Mouse (Mus musculus): ENCODE measurements around the gene Gfral. TPM values are rescaled to one million over a fixed set of nuclear protein-coding genes. Genes with fewer than 3 reads are reported as not detected.

Gene Gfral
- polyA plus RNA-seq, 1 experiment from 2014 or later: not detected

DNA sequence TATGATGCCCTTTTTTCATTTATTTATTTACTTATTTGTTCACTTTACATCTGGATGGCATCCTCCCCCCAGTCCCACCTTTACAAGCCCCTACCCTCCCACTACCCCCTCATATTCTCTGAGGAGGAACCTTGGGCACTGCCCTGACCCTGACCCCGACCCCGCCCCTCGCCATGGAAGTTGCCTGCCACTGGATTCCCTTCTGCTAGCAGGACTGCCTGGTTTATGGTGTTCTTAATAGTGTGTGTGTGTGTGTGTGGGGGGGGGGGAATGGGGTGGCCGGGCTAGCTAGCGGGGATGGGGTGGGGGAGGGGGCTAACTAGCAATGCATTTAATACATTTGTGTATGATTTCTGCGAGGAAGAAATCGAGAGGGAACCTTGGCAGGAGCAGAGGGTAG, 21.4 kb upstream of the Gfral start:
- Histone ChIP-seq H3K9me3 (ENCODE audit: control insufficient read depth, low read length) (no peaks in the 10 kb centered on the region), H3K4me2 (ENCODE audit: low read length) (no peak overlapping the region), H3K4me3 (replicated peaks; ENCODE audit: low read depth, low read length) (no peak overlapping the region), H3K27ac (replicated peaks; ENCODE audit: low read depth, low read length) (no peak overlapping the region), H3K4me1 (ENCODE audit: control insufficient read depth, insufficient read depth, low read length) (peaks cover 4% of the 10 kb centered on the region; the same call in 1 of the 2 replicates), H3K36me3 (ENCODE audit: control insufficient read depth, insufficient read depth, low read length) (no peaks in the 10 kb centered on the region), H3K27me3 (ENCODE audit: control insufficient read depth, insufficient read depth, low read length) (no peaks in the 10 kb centered on the region), H3K9ac (replicated peaks; ENCODE audit: low read length) (no peak overlapping the region)
- DNase-seq (no peak), ATAC-seq (ENCODE audit: low FRiP score, low TSS enrichment) (peak; percentile 47; the same call in 1 of the 2 replicates)
- 66% methylated on average over 7 of the region's 7 CpGs for WGBS

DNA sequence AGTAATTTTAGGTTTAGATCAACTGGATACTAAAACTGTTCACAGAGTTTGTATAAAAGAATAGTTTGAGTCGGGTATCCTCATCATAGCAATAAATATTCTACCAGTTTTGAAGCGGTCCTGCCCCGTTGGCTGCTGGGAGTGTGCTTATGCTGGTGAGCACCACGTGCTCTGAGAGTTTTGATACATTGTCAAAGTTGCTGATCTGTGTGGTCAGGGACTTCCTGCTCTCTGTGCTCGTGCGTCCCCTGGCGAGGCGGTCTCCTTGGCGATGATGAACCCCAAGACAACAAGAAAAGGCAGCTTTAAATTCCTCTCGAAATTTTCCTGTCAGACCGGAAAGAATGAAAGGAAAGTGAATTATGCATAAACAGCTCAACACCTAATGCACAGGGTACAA, 16.9 kb upstream of the Gfral start:
- Histone ChIP-seq H3K9me3 (ENCODE audit: control insufficient read depth, low read length) (no peaks in the 10 kb centered on the region), H3K4me2 (ENCODE audit: low read length) (0 out of 2 replicates have a peak overlapping the region, but pooled peaks have one; percentile 5), H3K4me1 (ENCODE audit: control insufficient read depth, insufficient read depth, low read length) (no peaks in the 10 kb centered on the region), H3K27ac (replicated peaks; ENCODE audit: low read depth, low read length) (no peak overlapping the region), H3K9ac (replicated peaks; ENCODE audit: low read length) (no peak overlapping the region), H3K36me3 (ENCODE audit: control insufficient read depth, insufficient read depth, low read length) (no peaks in the 10 kb centered on the region), H3K4me3 (replicated peaks; ENCODE audit: low read depth, low read length) (no peak overlapping the region), H3K27me3 (ENCODE audit: control insufficient read depth, insufficient read depth, low read length) (no peaks in the 10 kb centered on the region)
- DNase-seq: peak; percentile 19
- no peak for ATAC-seq (ENCODE audit: low FRiP score, low TSS enrichment)
- 32% methylated on average over 11 of the region's 11 CpGs for WGBS

DNA sequence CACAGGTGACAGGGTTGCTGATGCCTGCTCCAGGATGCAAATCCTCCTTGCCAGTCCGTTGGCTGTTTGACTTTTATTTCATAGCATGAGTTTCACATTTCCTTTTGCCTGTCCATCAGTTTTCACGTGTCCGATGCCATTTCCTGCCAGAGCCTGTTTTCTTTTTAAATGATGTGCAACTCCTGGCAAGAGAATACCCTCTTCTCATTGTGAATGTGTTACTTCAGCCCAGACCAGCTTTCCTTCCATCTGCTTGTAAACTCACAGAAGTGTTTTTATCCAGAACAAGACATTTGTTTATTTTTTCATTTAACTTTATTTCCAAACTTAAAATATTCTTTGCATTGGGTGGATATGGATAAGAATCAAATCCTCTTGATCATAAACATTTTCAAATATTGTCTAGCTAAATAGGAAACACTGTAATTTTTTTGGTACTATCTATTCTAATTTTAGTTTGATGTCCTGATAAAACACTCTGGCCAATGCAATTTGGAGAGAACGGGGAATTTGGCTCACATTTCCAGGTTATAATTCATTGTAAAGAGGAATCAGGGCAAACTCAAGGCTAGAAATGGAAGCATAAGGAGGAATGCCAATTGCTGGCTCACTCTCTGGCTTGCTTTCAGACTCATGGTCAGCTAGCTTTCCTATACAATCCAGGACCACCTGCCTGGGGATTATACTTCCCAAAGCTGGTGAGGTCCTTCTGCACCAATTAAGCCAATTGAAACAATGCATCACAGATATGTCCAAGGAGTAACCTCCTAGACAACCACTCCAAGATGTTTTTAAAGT, 3.9 kb upstream of the Gfral start:
- Histone ChIP-seq H3K27ac (replicated peaks; ENCODE audit: low read depth, low read length) (no peak overlapping the region), H3K4me2 (ENCODE audit: low read length) (no peak overlapping the region), H3K9me3 (ENCODE audit: control insufficient read depth, low read length) (no peaks in the 10 kb centered on the region), H3K9ac (replicated peaks; ENCODE audit: low read length) (no peak overlapping the region), H3K4me3 (replicated peaks; ENCODE audit: low read depth, low read length) (no peak overlapping the region), H3K27me3 (ENCODE audit: control insufficient read depth, insufficient read depth, low read length) (no peaks in the 10 kb centered on the region), H3K36me3 (ENCODE audit: control insufficient read depth, insufficient read depth, low read length) (no peaks in the 10 kb centered on the region), H3K4me1 (ENCODE audit: control insufficient read depth, insufficient read depth, low read length) (no peaks in the 10 kb centered on the region)
- no peak for DNase-seq
- WGBS: 83% methylated on average over 4 of the region's 4 CpGs
- ATAC-seq (ENCODE audit: low FRiP score, low TSS enrichment): no peak

DNA sequence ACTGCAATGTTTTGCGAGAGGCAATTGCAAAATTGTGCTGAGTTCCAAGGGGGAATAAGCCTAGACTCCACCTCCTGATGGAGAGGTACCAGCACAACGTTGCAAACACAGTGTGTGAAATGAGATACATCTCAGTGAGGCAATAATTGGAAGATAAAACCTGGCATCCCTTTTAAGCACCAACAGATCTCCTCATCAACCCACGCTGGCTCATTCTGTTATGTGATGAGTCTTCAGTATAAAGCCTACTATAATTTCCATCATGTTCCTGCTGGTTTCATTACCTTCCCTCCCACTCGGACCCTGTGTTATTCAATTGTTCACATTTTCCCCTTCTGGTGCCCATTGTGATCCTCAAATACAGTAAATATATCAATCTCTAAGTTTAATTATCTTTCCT, 1.2 kb upstream of the Gfral start:
- Histone ChIP-seq H3K9ac (replicated peaks; ENCODE audit: low read length) (no peak overlapping the region), H3K36me3 (ENCODE audit: control insufficient read depth, insufficient read depth, low read length) (no peaks in the 10 kb centered on the region), H3K4me3 (replicated peaks; ENCODE audit: low read depth, low read length) (no peak overlapping the region), H3K4me1 (ENCODE audit: control insufficient read depth, insufficient read depth, low read length) (no peaks in the 10 kb centered on the region), H3K27ac (replicated peaks; ENCODE audit: low read depth, low read length) (no peak overlapping the region), H3K27me3 (ENCODE audit: control insufficient read depth, insufficient read depth, low read length) (no peaks in the 10 kb centered on the region), H3K4me2 (ENCODE audit: low read length) (no peak overlapping the region), H3K9me3 (ENCODE audit: control insufficient read depth, low read length) (no peaks in the 10 kb centered on the region)
- no peak for ATAC-seq (ENCODE audit: low FRiP score, low TSS enrichment)
- 83% methylated on average over 4 of the region's 4 CpGs for WGBS
- DNase-seq: no peak

DNA sequence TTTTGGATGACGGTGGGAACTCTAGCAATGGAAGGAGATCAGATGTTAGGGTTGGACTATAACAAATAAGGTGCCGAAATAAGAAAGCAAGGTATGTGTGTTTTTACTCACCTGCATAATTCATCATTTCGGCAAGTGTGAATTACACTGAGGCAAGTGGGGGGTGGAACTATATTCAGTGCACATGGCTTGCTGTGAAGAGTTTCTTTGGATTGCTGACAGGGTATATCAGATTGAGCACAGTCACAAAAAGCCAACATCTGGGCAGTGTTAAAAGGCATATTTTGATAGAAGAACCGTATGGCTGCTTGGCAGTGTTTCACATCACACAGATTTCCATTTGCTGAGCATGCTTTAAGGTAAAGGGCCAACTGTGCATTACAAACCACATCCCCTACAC, 16.5 kb downstream of the Gfral start:
- Histone ChIP-seq H3K36me3 (ENCODE audit: control insufficient read depth, insufficient read depth, low read length) (no peaks in the 10 kb centered on the region), H3K27ac (replicated peaks; ENCODE audit: low read depth, low read length) (no peak overlapping the region), H3K9ac (replicated peaks; ENCODE audit: low read length) (no peak overlapping the region), H3K27me3 (ENCODE audit: control insufficient read depth, insufficient read depth, low read length) (no peaks in the 10 kb centered on the region), H3K4me2 (ENCODE audit: low read length) (no peak overlapping the region), H3K4me3 (replicated peaks; ENCODE audit: low read depth, low read length) (no peak overlapping the region), H3K4me1 (ENCODE audit: control insufficient read depth, insufficient read depth, low read length) (no peaks in the 10 kb centered on the region), H3K9me3 (ENCODE audit: control insufficient read depth, low read length) (no peaks in the 10 kb centered on the region)
- DNase-seq (no peak), ATAC-seq (ENCODE audit: low FRiP score, low TSS enrichment) (no peak)
- WGBS: 88% methylated on average over 4 of the region's 4 CpGs

DNA sequence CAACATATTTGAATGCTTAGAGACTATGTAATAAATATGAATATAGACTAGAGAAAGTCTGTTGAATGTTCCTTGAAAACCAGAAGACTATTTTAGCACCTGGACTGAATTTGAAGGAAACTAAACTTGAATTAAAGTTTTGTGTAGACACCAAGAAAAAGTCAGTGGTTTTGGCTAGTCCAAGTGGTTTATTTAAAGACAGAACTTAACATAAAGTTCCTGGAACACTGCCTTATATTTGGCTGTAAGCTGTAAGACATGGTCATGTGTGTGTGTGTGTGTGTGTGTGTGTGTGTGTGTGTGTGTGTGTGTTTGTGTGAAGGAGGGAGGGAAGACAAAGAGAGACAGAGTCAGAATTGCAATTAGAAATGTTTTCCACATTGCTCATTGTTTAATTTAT, 34.2 kb downstream of the Gfral start:
- H3K9me3 ChIP-seq (ENCODE audit: control insufficient read depth, low read length): no peaks in the 10 kb centered on the region
- no peak for DNase-seq
- no peak overlapping the region for H3K4me2 ChIP-seq (ENCODE audit: low read length)
- no peak for ATAC-seq (ENCODE audit: low FRiP score, low TSS enrichment)
- no peak overlapping the region for H3K4me3 ChIP-seq (replicated peaks; ENCODE audit: low read depth, low read length)
- no peak overlapping the region for H3K27ac ChIP-seq (replicated peaks; ENCODE audit: low read depth, low read length)
- H3K36me3 ChIP-seq (ENCODE audit: control insufficient read depth, insufficient read depth, low read length): no peaks in the 10 kb centered on the region
- H3K9ac ChIP-seq (replicated peaks; ENCODE audit: low read length): no peak overlapping the region
- no peaks in the 10 kb centered on the region for H3K27me3 ChIP-seq (ENCODE audit: control insufficient read depth, insufficient read depth, low read length)
- H3K4me1 ChIP-seq (ENCODE audit: control insufficient read depth, insufficient read depth, low read length): no peaks in the 10 kb centered on the region

DNA sequence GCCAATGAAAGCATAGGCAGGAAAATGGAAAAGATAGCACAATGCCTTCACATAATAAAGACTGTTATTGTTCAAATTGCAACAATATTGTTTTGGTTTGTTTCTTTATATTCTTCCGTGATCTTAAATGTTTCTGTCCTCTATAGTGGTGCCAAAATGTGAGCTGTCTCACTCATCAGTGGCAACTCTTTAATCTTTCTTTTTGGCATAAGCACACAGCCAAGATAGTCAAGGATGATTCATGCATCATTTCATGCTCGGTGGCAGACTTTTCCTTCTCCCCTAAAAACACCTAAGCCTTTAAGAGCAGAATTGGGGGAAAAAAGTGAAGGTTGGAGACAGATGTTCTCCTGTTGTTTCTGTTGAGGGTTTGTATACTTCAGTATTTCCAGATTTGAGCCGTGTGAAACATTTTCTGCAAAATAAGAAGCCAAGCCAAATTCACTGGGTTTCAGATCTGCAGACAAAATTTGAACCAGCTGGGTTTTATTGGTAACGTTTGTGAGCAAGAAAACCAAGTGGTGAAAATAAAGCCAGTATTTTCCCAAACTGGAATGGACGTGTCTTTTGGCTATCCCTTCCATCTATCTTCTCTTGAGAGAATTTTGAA, 40.7 kb downstream of the Gfral start:
- no peak for ATAC-seq (ENCODE audit: low FRiP score, low TSS enrichment)
- H3K9me3 ChIP-seq (ENCODE audit: control insufficient read depth, low read length): no peaks in the 10 kb centered on the region
- 88% methylated on average over 5 of the region's 5 CpGs for WGBS

DNA sequence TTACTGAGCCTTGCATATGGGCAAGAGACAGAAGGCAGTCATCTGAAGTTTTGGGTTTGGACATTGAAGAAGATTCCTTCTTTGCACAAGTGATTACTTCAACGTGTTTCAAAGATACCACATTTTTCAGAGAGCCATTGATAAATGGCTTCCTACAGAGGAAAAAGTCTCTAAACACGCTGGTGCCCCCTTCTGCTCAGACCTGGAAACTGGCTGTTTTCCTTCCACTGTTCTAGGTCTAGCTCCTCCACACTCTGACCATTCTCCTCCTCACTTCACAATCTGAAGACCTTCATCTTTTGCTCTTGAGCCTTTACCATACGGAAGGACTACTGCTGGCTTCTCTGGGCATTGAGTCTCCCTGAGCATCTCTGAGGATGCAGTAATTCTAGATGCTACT, 45.1 kb downstream of the Gfral start:
- Histone ChIP-seq H3K4me3 (replicated peaks; ENCODE audit: low read depth, low read length) (no peak overlapping the region), H3K36me3 (ENCODE audit: control insufficient read depth, insufficient read depth, low read length) (no peaks in the 10 kb centered on the region), H3K27ac (replicated peaks; ENCODE audit: low read depth, low read length) (no peak overlapping the region), H3K4me1 (ENCODE audit: control insufficient read depth, insufficient read depth, low read length) (no peaks in the 10 kb centered on the region), H3K9me3 (ENCODE audit: control insufficient read depth, low read length) (no peaks in the 10 kb centered on the region), H3K4me2 (ENCODE audit: low read length) (no peak overlapping the region), H3K9ac (replicated peaks; ENCODE audit: low read length) (no peak overlapping the region), H3K27me3 (ENCODE audit: control insufficient read depth, insufficient read depth, low read length) (no peaks in the 10 kb centered on the region)
- 67% methylated on average over 3 of the region's 3 CpGs for WGBS
- no peak for ATAC-seq (ENCODE audit: low FRiP score, low TSS enrichment)
- peak; percentile 5 for DNase-seq

More for the DNA sequence above, 40.7 kb downstream of the Gfral start:
- H3K4me3 ChIP-seq (replicated peaks; ENCODE audit: low read depth, low read length): no peak overlapping the region
- no peak overlapping the region for H3K4me2 ChIP-seq (ENCODE audit: low read length)
- H3K4me1 ChIP-seq (ENCODE audit: control insufficient read depth, insufficient read depth, low read length): no peaks in the 10 kb centered on the region
- H3K27me3 ChIP-seq (ENCODE audit: control insufficient read depth, insufficient read depth, low read length): no peaks in the 10 kb centered on the region
- no peaks in the 10 kb centered on the region for H3K36me3 ChIP-seq (ENCODE audit: control insufficient read depth, insufficient read depth, low read length)
- no peak for DNase-seq
- no peak overlapping the region for H3K9ac ChIP-seq (replicated peaks; ENCODE audit: low read length)
- H3K27ac ChIP-seq (replicated peaks; ENCODE audit: low read depth, low read length): no peak overlapping the region

DNA sequence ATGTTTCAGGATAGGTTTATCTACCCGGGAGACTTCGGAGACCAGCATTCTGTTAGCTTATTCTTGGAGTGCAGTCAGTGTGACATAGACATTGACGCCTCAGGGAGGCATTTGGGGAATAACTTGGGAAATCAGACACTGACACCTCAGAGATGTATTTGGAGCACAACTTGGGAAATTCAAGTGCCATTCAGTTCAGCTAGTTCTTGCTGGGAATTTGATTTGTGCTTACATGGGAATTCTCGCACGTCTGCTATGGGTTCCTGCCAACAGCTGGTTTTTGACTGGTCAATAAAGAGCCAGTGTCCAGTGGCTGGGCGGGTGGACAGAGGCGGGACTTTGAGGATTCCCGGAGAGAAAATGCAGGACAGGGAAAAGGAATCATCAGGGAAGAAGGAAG, 51.0 kb downstream of the Gfral start:
- H3K27me3 ChIP-seq (ENCODE audit: control insufficient read depth, insufficient read depth, low read length): no peaks in the 10 kb centered on the region
- 57% methylated on average over 8 of the region's 8 CpGs for WGBS
- H3K27ac ChIP-seq (replicated peaks; ENCODE audit: low read depth, low read length): no peak overlapping the region

More for the DNA sequence above, 51.0 kb downstream of the Gfral start:
- DNase-seq (no peak), ATAC-seq (ENCODE audit: low FRiP score, low TSS enrichment) (no peak)
- H3K4me1 ChIP-seq (ENCODE audit: control insufficient read depth, insufficient read depth, low read length): no peaks in the 10 kb centered on the region
- no peak overlapping the region for H3K4me2 ChIP-seq (ENCODE audit: low read length)
- no peak overlapping the region for H3K9ac ChIP-seq (replicated peaks; ENCODE audit: low read length)
- no peaks in the 10 kb centered on the region for H3K36me3 ChIP-seq (ENCODE audit: control insufficient read depth, insufficient read depth, low read length)
- no peaks in the 10 kb centered on the region for H3K9me3 ChIP-seq (ENCODE audit: control insufficient read depth, low read length)
- H3K4me3 ChIP-seq (replicated peaks; ENCODE audit: low read depth, low read length): no peak overlapping the region
